Mouse (Mus musculus) myocyte (in vitro differentiated cells): Measurements from ENCODE around the gene Peak1.

Source experiments
- CEBPB ChIP-seq: IDR thresholded peaks from 2 replicates; pipeline ENCODE4 v1.6.1; 2011; ENCODE audit warnings: mild to moderate bottlenecking, moderate library complexity; ENCODE audit not compliant: poor library complexity, insufficient read depth, severe bottlenecking
- POLR2A ChIP-seq: IDR thresholded peaks from one replicate; pipeline ENCODE4 v1.6.1; 2011; ENCODE audit warnings: low read depth, mild to moderate bottlenecking, control low read depth, moderate library complexity; ENCODE audit not compliant: insufficient read length
- TCF12 ChIP-seq: IDR thresholded peaks from one replicate; pipeline ENCODE4 v1.6.1; 2011; ENCODE audit warnings: mild to moderate bottlenecking, control low read depth; ENCODE audit not compliant: poor library complexity, insufficient read depth, severe bottlenecking
- TCF3 ChIP-seq: IDR thresholded peaks from one replicate; pipeline ENCODE4 v1.6.1; 2011; ENCODE audit warnings: low read depth, control low read depth; ENCODE audit not compliant: insufficient read length

- TF ChIP-seq POLR2A (no peak), CEBPB (no peak), TCF12 (no peak), TCF3 (no peak)
Observed at GRCm38 (mm10) chr9:56264308-56265021, 153.4 kb downstream of the Peak1 start.
